Mouse (Mus musculus) midbrain, embryonic 14.5 days (tissue): Measurements from ENCODE around the gene Ctnna3. TPM values are rescaled to one million over a fixed set of nuclear protein-coding genes. Genes with fewer than 3 reads are reported as not detected.
A peak's percentile ranks its signal among the peaks of the same experiment; 100 is the strongest.

Experiments
- ATAC-seq: fragments of 200-750 bp; cut with Nextera tagmentation; 2 replicates; pipeline ENCODE4 v1.8.0; 2017; ENCODE audit warnings: moderate number of reproducible peaks, moderate library complexity; ENCODE audit not compliant: low FRiP score, low TSS enrichment
- DNase-seq: peaks from one replicate; pipeline ENCODE4 v3.0.0-alpha.2; 2015
- H3K27ac ChIP-seq: fragments of 300-500 bp; sonication (generic); replicated peaks from 2 replicates; pipeline ENCODE4 v1.5.1; 2014; ENCODE audit warnings: mild to moderate bottlenecking, low read depth, low read length, moderate library complexity
- H3K27me3 ChIP-seq: fragments of 300-500 bp; sonication (generic); 2 replicates; pipeline ENCODE4 v1.6.1; 2014; ENCODE audit warnings: low read length, control low read depth, mixed read lengths; ENCODE audit not compliant: control insufficient read depth, insufficient read depth
- H3K36me3 ChIP-seq: fragments of 300-500 bp; sonication (generic); 2 replicates; pipeline ENCODE4 v1.6.1; 2014; ENCODE audit warnings: low read length, control low read depth; ENCODE audit not compliant: control insufficient read depth, insufficient read depth
- H3K4me1 ChIP-seq: fragments of 300-500 bp; sonication (generic); 2 replicates; pipeline ENCODE4 v1.6.1; 2014; ENCODE audit warnings: mild to moderate bottlenecking, antibody characterized with exemption, low read length, control low read depth; ENCODE audit not compliant: control insufficient read depth, insufficient read depth
- H3K4me2 ChIP-seq: fragments of 300-500 bp; sonication (generic); 2 replicates; pipeline ENCODE4 v1.6.1; 2014; ENCODE audit warnings: mild to moderate bottlenecking, low read length, moderate library complexity
- H3K4me3 ChIP-seq: fragments of 300-500 bp; sonication (generic); replicated peaks from 2 replicates; pipeline ENCODE4 v1.5.1; 2014; ENCODE audit warnings: low read depth, low read length
- H3K9ac ChIP-seq: fragments of 300-500 bp; sonication (generic); replicated peaks from 2 replicates; pipeline ENCODE4 v1.6.1; 2014; ENCODE audit warnings: mild to moderate bottlenecking, low read length, moderate library complexity
- H3K9me3 ChIP-seq: fragments of 300-500 bp; sonication (generic); 2 replicates; pipeline ENCODE4 v1.6.1; 2016; ENCODE audit warnings: low read length, control low read depth, mixed read lengths; ENCODE audit not compliant: control insufficient read depth
- WGBS: fragments of 180-500 bp; shearing (Covaris S2); extraction: QIAGEN DNeasy Blood & Tissue Kit; methylation state at CpG from one replicate; pipeline ENCODE4 v1.1.7; 2014; 5-methylcytosine and 5-hydroxymethylcytosine counted together
- polyA plus RNA-seq: library from polyadenylated mRNA; unstranded; fragments of >200 nt; fragmentation: Nextera tagmentation; extraction: Ambion mirVana; gene quantifications from 2 replicates; pipeline ENCODE4 v1.2.1, GENCODE M21; 2014

The Ctnna3 gene
- polyA plus RNA-seq, 1 experiment from 2014 or later: 1.1 TPM

- Histone ChIP-seq H3K4me2 (no peak within 1 kb of the TSS), H3K27ac (no peak within 1 kb of the TSS), H3K4me3 (no peak within 1 kb of the TSS), H3K9ac (no peak within 1 kb of the TSS), H3K36me3 (no peaks in the 10 kb centered on the region), H3K9me3 (no peaks in the 10 kb centered on the region), H3K27me3 (no peaks in the 10 kb centered on the region), H3K4me1 (no peaks in the 10 kb centered on the region)
- DNase-seq: peak; percentile 19
- 92% methylated on average over 18 of the region's 18 CpGs for WGBS
- no peak for ATAC-seq
Observed at GRCm38 (mm10) chr10:63421739-63422735, 7.9 kb upstream of the Ctnna3 start, which contains the start of gene Gm7075. Gm7075 (minus strand) TSS chr10:63421789.

GRCm38 (mm10) chr10:63422736-63422992 is 7.2 kb upstream of the Ctnna3 start:
- no peak overlapping the region for H3K27ac ChIP-seq
- ATAC-seq (no peak), DNase-seq (peak; percentile 57)
- WGBS: 86% methylated on average over 5 of the region's 5 CpGs
- H3K4me3 ChIP-seq: no peak overlapping the region
- H3K36me3 ChIP-seq: no peaks in the 10 kb centered on the region
- H3K4me2 ChIP-seq: no peak overlapping the region
- no peak overlapping the region for H3K9ac ChIP-seq
- H3K27me3 ChIP-seq: no peaks in the 10 kb centered on the region
- H3K4me1 ChIP-seq: no peaks in the 10 kb centered on the region
- H3K9me3 ChIP-seq: no peaks in the 10 kb centered on the region

- 91% methylated on average over 9 of the region's 9 CpGs for WGBS
- Histone ChIP-seq H3K9ac (no peak overlapping the region), H3K27me3 (no peaks in the 10 kb centered on the region), H3K4me1 (no peaks in the 10 kb centered on the region), H3K27ac (no peak overlapping the region), H3K4me3 (no peak overlapping the region), H3K9me3 (no peaks in the 10 kb centered on the region), H3K4me2 (no peak overlapping the region), H3K36me3 (no peaks in the 10 kb centered on the region)
- no peak for DNase-seq
- ATAC-seq: no peak
Observed at GRCm38 (mm10) chr10:63423591-63424474, 6.1 kb upstream of the Ctnna3 start.

DNA sequence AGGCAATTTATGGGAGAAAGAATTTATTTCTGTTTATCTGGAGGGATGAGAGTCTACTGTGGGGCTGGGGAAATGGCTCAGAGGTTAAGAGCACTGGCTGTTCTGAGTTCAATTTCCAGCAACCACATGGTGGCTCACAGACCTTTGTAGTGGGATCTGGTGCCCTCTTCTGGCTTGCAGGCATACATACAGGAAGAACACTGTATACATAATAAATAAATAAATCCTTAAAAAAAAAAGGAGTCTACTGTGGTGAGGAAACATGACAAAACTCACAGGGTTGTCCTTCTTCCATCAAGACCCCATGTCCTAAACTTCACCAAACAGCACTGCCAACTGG is 5.5 kb upstream of the Ctnna3 start:
- ATAC-seq: no peak
- H3K4me3 ChIP-seq: no peak overlapping the region
- H3K4me2 ChIP-seq: no peak overlapping the region
- H3K27me3 ChIP-seq: no peaks in the 10 kb centered on the region
- H3K4me1 ChIP-seq: no peaks in the 10 kb centered on the region
- H3K9ac ChIP-seq: no peak overlapping the region
- H3K36me3 ChIP-seq: no peaks in the 10 kb centered on the region
- DNase-seq: peak; percentile 32
- no peak overlapping the region for H3K27ac ChIP-seq
- no peaks in the 10 kb centered on the region for H3K9me3 ChIP-seq

DNA sequence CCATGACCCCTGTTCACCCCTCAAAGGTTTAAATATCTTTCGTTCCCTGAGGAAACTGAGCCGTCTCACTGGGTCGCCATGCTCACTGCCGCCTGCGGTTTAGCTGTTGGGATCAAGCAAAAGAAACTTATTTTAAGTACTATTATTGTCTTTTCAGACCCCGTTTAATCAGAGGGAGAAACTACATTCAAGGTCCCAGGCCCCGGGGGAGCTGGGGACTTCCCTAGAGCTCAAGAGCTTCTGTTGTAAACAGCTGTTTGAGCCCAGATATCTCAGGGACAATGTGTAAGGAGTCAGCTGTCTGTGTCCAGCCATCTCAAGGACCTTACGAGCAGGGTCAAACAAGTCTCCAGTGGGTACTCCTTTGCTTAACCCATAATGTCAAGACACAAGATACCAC is 2.8 kb upstream of the Ctnna3 start:
- no peak overlapping the region for H3K4me3 ChIP-seq
- no peaks in the 10 kb centered on the region for H3K9me3 ChIP-seq
- no peak for ATAC-seq
- H3K4me1 ChIP-seq: no peaks in the 10 kb centered on the region
- H3K27ac ChIP-seq: no peak overlapping the region
- H3K27me3 ChIP-seq: no peaks in the 10 kb centered on the region
- no peak for DNase-seq
- no peaks in the 10 kb centered on the region for H3K36me3 ChIP-seq
- WGBS: 86% methylated on average over 8 of the region's 8 CpGs
- no peak overlapping the region for H3K9ac ChIP-seq
- H3K4me2 ChIP-seq: no peak overlapping the region

GRCm38 (mm10) chr10:63428243-63429022 is 1.5 kb upstream of the Ctnna3 start:
- no peaks in the 10 kb centered on the region for H3K9me3 ChIP-seq
- no peak for ATAC-seq
- peak overlapping the region; percentile 77 for H3K4me3 ChIP-seq
- H3K27me3 ChIP-seq: no peaks in the 10 kb centered on the region
- H3K4me2 ChIP-seq: peak overlapping the region; percentile 81
- peak overlapping the region; percentile 48 for H3K9ac ChIP-seq
- 25% methylated on average over 19 of the region's 19 CpGs for WGBS
- no peaks in the 10 kb centered on the region for H3K4me1 ChIP-seq
- peak overlapping the region; percentile 37; the same call in 1 of the 2 replicates for H3K27ac ChIP-seq
- H3K36me3 ChIP-seq: no peaks in the 10 kb centered on the region
- DNase-seq: peak; percentile 70

DNA sequence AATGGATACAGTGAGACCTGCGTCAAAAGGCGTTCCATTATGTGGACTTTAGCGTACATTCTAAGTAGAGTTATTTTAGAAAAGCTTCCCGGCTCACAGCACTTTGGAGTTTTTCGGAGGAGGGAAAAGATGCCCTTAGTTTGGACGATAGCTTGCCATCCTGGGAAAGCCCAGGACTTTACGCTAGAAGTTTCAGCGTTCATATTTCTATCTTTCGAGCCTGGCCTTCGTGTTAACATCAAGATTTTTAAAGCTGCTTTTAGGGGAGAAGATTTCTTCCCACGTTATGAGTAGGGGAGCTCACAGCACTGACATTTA is 916 bp upstream of the Ctnna3 start:
- peak overlapping the region; percentile 48 for H3K9ac ChIP-seq
- under 1% methylated on average over 11 of the region's 11 CpGs for WGBS
- H3K36me3 ChIP-seq: no peaks in the 10 kb centered on the region
- peak overlapping the region; percentile 37; the same call in 1 of the 2 replicates for H3K27ac ChIP-seq
- H3K4me3 ChIP-seq: peak overlapping the region; percentile 77
- peak overlapping the region; percentile 81 for H3K4me2 ChIP-seq
- ATAC-seq: no peak
- no peak for DNase-seq
- H3K4me1 ChIP-seq: no peaks in the 10 kb centered on the region
- no peaks in the 10 kb centered on the region for H3K27me3 ChIP-seq
- H3K9me3 ChIP-seq: no peaks in the 10 kb centered on the region

DNA sequence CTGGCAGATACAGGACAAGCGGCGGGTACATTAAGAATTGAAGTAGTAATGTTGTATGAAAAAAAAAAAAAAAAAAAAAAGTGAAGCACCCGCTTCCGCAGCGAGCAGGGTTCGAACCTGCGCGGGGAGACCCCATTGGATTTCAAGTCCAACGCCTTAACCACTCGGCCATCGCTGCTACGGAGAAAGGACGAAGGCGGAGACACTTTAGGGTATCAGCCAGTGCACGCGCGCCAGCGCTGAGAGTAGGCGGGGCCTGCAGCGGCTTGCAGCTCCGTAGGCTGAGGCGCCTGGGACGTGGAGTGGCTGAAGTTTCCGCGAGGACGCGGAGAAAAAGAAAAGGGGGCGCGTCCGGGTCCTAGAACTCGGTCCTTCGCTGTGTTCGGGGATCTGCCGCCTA is 518 bp upstream of the Ctnna3 start:
- DNase-seq (peak; percentile 96), ATAC-seq (peak; percentile 93)
- no peaks in the 10 kb centered on the region for H3K4me1 ChIP-seq
- peak overlapping the region; percentile 70 for H3K27ac ChIP-seq
- peak overlapping the region; percentile 81 for H3K4me2 ChIP-seq
- H3K36me3 ChIP-seq: no peaks in the 10 kb centered on the region
- peak overlapping the region; percentile 54 for H3K9ac ChIP-seq
- under 1% methylated on average over 34 of the region's 34 CpGs for WGBS
- H3K4me3 ChIP-seq: peak overlapping the region; percentile 77
- H3K9me3 ChIP-seq: no peaks in the 10 kb centered on the region
- no peaks in the 10 kb centered on the region for H3K27me3 ChIP-seq
